Mouse (Mus musculus) E14TG2a.4 (cell line): ENCODE measurements around the gene Ireb2.
"Not testable (repeated sequence)": the region's sequence is repeated elsewhere in the genome, so short reads cannot be mapped to it uniquely, and the experiment has no call there.

Experiments
- H3K27me3 ChIP-seq: 2 replicates; pipeline ENCODE4 v1.6.1; 2014; ENCODE audit warnings: low read length, control low read depth; ENCODE audit not compliant: insufficient read depth
- H3K36me3 ChIP-seq: 2 replicates; pipeline ENCODE4 v1.6.1; 2014; ENCODE audit warnings: low read length, control low read depth; ENCODE audit not compliant: insufficient read depth
- H3K4me1 ChIP-seq: replicated peaks from 2 replicates; pipeline ENCODE4 v1.6.1; 2014; ENCODE audit warnings: low read depth, low read length, control low read depth
- H3K4me3 ChIP-seq: replicated peaks from 2 replicates; pipeline ENCODE4 v1.5.1; 2014; ENCODE audit warnings: mild to moderate bottlenecking, low read length
- H3K9me3 ChIP-seq: 2 replicates; pipeline ENCODE4 v1.6.1; 2014; ENCODE audit warnings: low read length, control low read depth
- CTCF ChIP-seq: conservative IDR thresholded peaks from 2 replicates; pipeline ENCODE4 v1.5.1; 2014; ENCODE audit warnings: low read length
- NANOG ChIP-seq: IDR thresholded peaks from 2 replicates; pipeline ENCODE4 v1.6.1; 2014; ENCODE audit warnings: borderline replicate concordance, low read length, mixed read lengths
- POU5F1 ChIP-seq: IDR thresholded peaks from 2 replicates; pipeline ENCODE4 v1.6.1; 2014; ENCODE audit warnings: low read length, borderline replicate concordance

Ireb2 gene

GRCm38 (mm10) chr9:54949465-54949864 lies 85.9 kb downstream of the Ireb2 start:
- TF ChIP-seq POU5F1: no peak
- TF ChIP-seq CTCF: no peak
- no peak for TF ChIP-seq NANOG
- peaks cover 31% of the 10 kb centered on the region for H3K36me3 ChIP-seq
- H3K27me3 ChIP-seq: no peaks in the 10 kb centered on the region
- peaks cover 35% of the 10 kb centered on the region for H3K4me1 ChIP-seq
- peak overlapping the region; percentile 96; the same call in 1 of the 2 replicates for H3K4me3 ChIP-seq
- H3K9me3 ChIP-seq: no peaks in the 10 kb centered on the region

GRCm38 (mm10) chr9:54950162-54950561 lies 86.6 kb downstream of the Ireb2 start:
- H3K27me3 ChIP-seq: not testable (repeated sequence)
- peaks cover 37% of the 10 kb centered on the region for H3K36me3 ChIP-seq
- H3K4me3 ChIP-seq: peak overlapping the region; percentile 96

GRCm38 (mm10) chr9:54950575-54951321 lies 87.2 kb downstream of the Ireb2 start, which contains the start of the genes Psma4 and AY074887:
Gene Psma4, plus strand, starts transcription at chr9:54950790.
Gene AY074887, minus strand, starts transcription at chr9:54950998.
- peak within 1 kb of the TSS; percentile 96 for H3K4me3 ChIP-seq
- peaks cover 42% of the 10 kb centered on the region for H3K4me1 ChIP-seq
- H3K9me3 ChIP-seq: no peaks in the 10 kb centered on the region
- peaks cover 43% of the 10 kb centered on the region for H3K36me3 ChIP-seq
- H3K27me3 ChIP-seq: no peaks in the 10 kb centered on the region
- TF ChIP-seq NANOG: no peak
- TF ChIP-seq CTCF: no peak
- no peak for TF ChIP-seq POU5F1

More at GRCm38 (mm10) chr9:54950162-54950561, 86.6 kb downstream of the Ireb2 start:
- peaks cover 36% of the 10 kb centered on the region for H3K4me1 ChIP-seq
- not testable (repeated sequence) for H3K9me3 ChIP-seq

DNA sequence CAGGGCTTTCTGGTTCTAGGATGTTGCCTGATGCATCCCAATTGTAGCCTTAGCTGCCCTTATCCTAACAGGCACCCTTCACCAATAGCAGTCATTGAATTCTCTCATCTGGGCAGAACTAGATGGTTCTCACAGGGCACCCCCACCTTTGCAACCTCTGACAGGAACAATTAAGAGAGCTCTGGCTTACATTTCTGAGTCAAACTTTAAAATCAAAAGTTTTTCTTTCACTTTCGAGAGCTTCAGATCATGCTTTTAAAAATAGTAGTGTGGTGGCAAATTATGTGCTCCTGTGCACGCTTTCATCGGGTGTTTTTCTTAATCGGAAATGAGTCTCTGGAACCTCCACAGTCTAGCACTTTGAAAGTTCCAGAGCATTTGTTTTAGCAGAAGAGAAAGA lies 97.5 kb downstream of the Ireb2 start:
- Histone ChIP-seq H3K36me3 (peaks cover 45% of the 10 kb centered on the region), H3K4me3 (no peak overlapping the region), H3K4me1 (no peaks in the 10 kb centered on the region), H3K27me3 (0 out of 2 replicates have a peak, but pooled peaks cover 3% of the 10 kb centered on the region), H3K9me3 (0 out of 2 replicates have a peak, but pooled peaks cover 6% of the 10 kb centered on the region)
- no peak for TF ChIP-seq POU5F1
- no peak for TF ChIP-seq NANOG
